Mouse (Mus musculus) olfactory bulb, adult 2 months (tissue): Measurements from ENCODE around the gene Xrcc5.

Experiments
- CTCF ChIP-seq: fragments of 200-500 bp; IDR thresholded peaks from 2 replicates; pipeline ENCODE4 v1.5.1; 2012; ENCODE audit warnings: low read depth, mild to moderate bottlenecking, low read length, moderate library complexity; ENCODE audit not compliant: insufficient read depth
- POLR2A ChIP-seq: fragments of 200-500 bp; IDR thresholded peaks from 2 replicates; pipeline ENCODE4 v1.6.1; 2012; ENCODE audit warnings: mild to moderate bottlenecking, low read depth, low read length, moderate library complexity; ENCODE audit not compliant: insufficient read depth

DNA sequence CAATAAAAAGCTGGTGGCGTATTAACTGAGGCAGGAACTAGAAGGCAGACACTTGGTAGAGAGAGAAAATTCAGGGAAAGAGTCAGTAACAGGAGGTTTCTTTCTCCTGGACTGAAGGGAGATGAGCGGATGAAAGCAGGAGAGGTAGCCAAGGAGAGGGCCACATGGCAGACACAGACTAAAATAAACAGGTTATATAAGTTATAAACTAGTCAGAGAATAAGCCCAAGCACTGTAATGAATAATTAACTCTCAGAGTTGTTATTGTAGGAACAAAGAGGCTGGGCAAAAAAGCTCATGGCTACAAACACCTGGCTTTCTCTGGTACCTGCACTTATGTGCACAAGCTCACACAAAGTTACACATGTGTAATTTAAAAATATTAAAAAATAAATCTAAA, 47.6 kb downstream of the Xrcc5 start:
- TF ChIP-seq CTCF (no peak), POLR2A (no peak)
